Mouse (Mus musculus): ENCODE results near the gene Pgrmc2.

DNA sequence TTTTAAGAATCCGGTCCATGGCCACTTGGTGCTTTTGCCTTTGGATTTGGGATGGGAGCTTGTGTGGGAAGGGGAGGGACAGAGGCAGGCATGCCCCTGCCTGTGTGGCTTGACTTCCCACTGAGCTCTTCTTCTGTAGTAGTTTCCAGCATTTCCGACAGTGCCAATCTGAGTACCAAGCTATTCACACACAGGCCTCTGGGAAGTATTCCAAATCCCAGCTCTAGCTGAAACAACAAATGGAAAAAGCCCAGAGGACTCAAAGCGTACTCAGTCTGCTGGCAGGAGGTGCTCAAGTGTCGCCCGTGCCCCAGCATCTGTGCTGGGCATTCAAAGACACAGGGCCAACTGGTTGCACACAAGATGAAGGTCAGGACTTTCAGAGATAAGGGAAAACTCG, 60.9 kb downstream of the Pgrmc2 start:
- TF ChIP-seq POLR2A (IDR thresholded peaks at IDR 0.05; ENCODE audit: low read depth, low read length) (no peak), EP300 (IDR thresholded peaks at IDR 0.05; ENCODE audit: low read length) (no peak)
